Mouse (Mus musculus): ENCODE results near the gene Cxcl10. TPM values are rescaled to one million over a fixed set of nuclear protein-coding genes. Genes with fewer than 3 reads are reported as not detected.

The Cxcl10 gene
- total and polyA plus RNA-seq, 2 experiments = 1.5 to 13.2 TPM

GRCm38 (mm10) chr5:92336743-92337142 is 11.9 kb downstream of the Cxcl10 start:
- Histone ChIP-seq H3K4me3 (ENCODE audit: insufficient read depth, low read depth, low read length) (no peak overlapping the region), H3K36me3 (ENCODE audit: control insufficient read depth, insufficient read depth, low read length) (no peaks in the 10 kb centered on the region), H3K27ac (replicated peaks; ENCODE audit: insufficient read depth, low read depth, low read length) (no peak overlapping the region), H3K9ac (ENCODE audit: low read depth, low read length) (no peak overlapping the region), H3K4me1 (ENCODE audit: control insufficient read depth, insufficient read depth, low read length) (no peaks in the 10 kb centered on the region), H3K79me2 (ENCODE audit: control insufficient read depth, insufficient read depth, low read length) (no peaks in the 10 kb centered on the region), H3K27me3 (ENCODE audit: control insufficient read depth, insufficient read depth, low read length) (no peaks in the 10 kb centered on the region)
- TF ChIP-seq POLR2A (IDR thresholded peaks at IDR 0.05; ENCODE audit: extremely low read depth, insufficient read depth, low read length) (no peak), CTCF (IDR thresholded peaks at IDR 0.05; ENCODE audit: low read depth, low read length) (no peak)
- DNase-seq (ENCODE audit: extremely low read depth, low read depth, low spot score) = no peak
- 85% methylated on average over 3 of the region's 3 CpGs for WGBS

GRCm38 (mm10) chr5:92332359-92332840 is 16.3 kb downstream of the Cxcl10 start:
- peak; percentile 71 for DNase-seq (ENCODE audit: extremely low read depth, low read depth, low spot score)
- TF ChIP-seq POLR2A (IDR thresholded peaks at IDR 0.05; ENCODE audit: extremely low read depth, insufficient read depth, low read length) (no peak), CTCF (IDR thresholded peaks at IDR 0.05; ENCODE audit: low read depth, low read length) (no peak)
- Histone ChIP-seq H3K36me3 (ENCODE audit: control insufficient read depth, insufficient read depth, low read length) (no peaks in the 10 kb centered on the region), H3K9ac (ENCODE audit: low read depth, low read length) (0 out of 2 replicates have a peak overlapping the region, but pooled peaks have one; percentile 12), H3K27ac (replicated peaks; ENCODE audit: insufficient read depth, low read depth, low read length) (peak overlapping the region; percentile 75), H3K79me2 (ENCODE audit: control insufficient read depth, insufficient read depth, low read length) (no peaks in the 10 kb centered on the region), H3K4me3 (ENCODE audit: insufficient read depth, low read depth, low read length) (peak overlapping the region; percentile 38; the same call in 1 of the 2 replicates), H3K27me3 (ENCODE audit: control insufficient read depth, insufficient read depth, low read length) (no peaks in the 10 kb centered on the region), H3K4me1 (ENCODE audit: control insufficient read depth, insufficient read depth, low read length) (peaks cover 9% of the 10 kb centered on the region)
- 52% methylated on average over 9 of the region's 9 CpGs for WGBS

- Histone ChIP-seq H3K27ac (replicated peaks; ENCODE audit: insufficient read depth, low read depth, low read length) (peak within 1 kb of the TSS; percentile 75), H3K9ac (ENCODE audit: low read depth, low read length) (0 out of 2 replicates have a peak within 1 kb of the TSS, but pooled peaks have one; percentile 12), H3K4me1 (ENCODE audit: control insufficient read depth, insufficient read depth, low read length) (peaks cover 14% of the 10 kb centered on the region), H3K4me3 (ENCODE audit: insufficient read depth, low read depth, low read length) (peak within 1 kb of the TSS; percentile 38), H3K27me3 (ENCODE audit: control insufficient read depth, insufficient read depth, low read length) (no peaks in the 10 kb centered on the region), H3K36me3 (ENCODE audit: control insufficient read depth, insufficient read depth, low read length) (no peaks in the 10 kb centered on the region), H3K79me2 (ENCODE audit: control insufficient read depth, insufficient read depth, low read length) (no peaks in the 10 kb centered on the region)
- 88% methylated on average over 17 of the region's 17 CpGs for WGBS
- DNase-seq (ENCODE audit: extremely low read depth, low read depth, low spot score) = no peak
- no peak for TF ChIP-seq POLR2A (IDR thresholded peaks at IDR 0.05; ENCODE audit: extremely low read depth, insufficient read depth, low read length)
- TF ChIP-seq CTCF (IDR thresholded peaks at IDR 0.05; ENCODE audit: low read depth, low read length) = no peak
These were observed 16.9 kb downstream of the Cxcl10 start, which contains the start of gene Art3 for GRCm38 (mm10) chr5:92331635-92332338. Gene Art3 (plus strand): TSS chr5:92331827.

- H3K79me2 ChIP-seq (ENCODE audit: control insufficient read depth, insufficient read depth, low read length) = no peaks in the 10 kb centered on the region
- no peak for TF ChIP-seq POLR2A (IDR thresholded peaks at IDR 0.05; ENCODE audit: extremely low read depth, insufficient read depth, low read length)
- no peak for TF ChIP-seq CTCF (IDR thresholded peaks at IDR 0.05; ENCODE audit: low read depth, low read length)
- no peaks in the 10 kb centered on the region for H3K36me3 ChIP-seq (ENCODE audit: control insufficient read depth, insufficient read depth, low read length)
- peaks cover 14% of the 10 kb centered on the region for H3K4me1 ChIP-seq (ENCODE audit: control insufficient read depth, insufficient read depth, low read length)
- 82% methylated on average over 12 of the region's 12 CpGs for WGBS
- no peak overlapping the region for H3K9ac ChIP-seq (ENCODE audit: low read depth, low read length)
- no peak for DNase-seq (ENCODE audit: extremely low read depth, low read depth, low spot score)
- H3K27ac ChIP-seq (replicated peaks; ENCODE audit: insufficient read depth, low read depth, low read length) = no peak overlapping the region
- H3K4me3 ChIP-seq (ENCODE audit: insufficient read depth, low read depth, low read length) = no peak overlapping the region
- no peaks in the 10 kb centered on the region for H3K27me3 ChIP-seq (ENCODE audit: control insufficient read depth, insufficient read depth, low read length)
These were observed 17.6 kb downstream of the Cxcl10 start for GRCm38 (mm10) chr5:92331122-92331521.

- H3K27me3 ChIP-seq (ENCODE audit: control insufficient read depth, insufficient read depth, low read length) = no peaks in the 10 kb centered on the region
- no peak for TF ChIP-seq POLR2A (IDR thresholded peaks at IDR 0.05; ENCODE audit: extremely low read depth, insufficient read depth, low read length)
- no peak for TF ChIP-seq CTCF (IDR thresholded peaks at IDR 0.05; ENCODE audit: low read depth, low read length)
- H3K4me3 ChIP-seq (ENCODE audit: insufficient read depth, low read depth, low read length) = no peak within 1 kb of the TSS
- 34% methylated on average over 7 of the region's 7 CpGs for WGBS
- H3K4me1 ChIP-seq (ENCODE audit: control insufficient read depth, insufficient read depth, low read length) = peaks cover 20% of the 10 kb centered on the region
- no peaks in the 10 kb centered on the region for H3K79me2 ChIP-seq (ENCODE audit: control insufficient read depth, insufficient read depth, low read length)
- H3K36me3 ChIP-seq (ENCODE audit: control insufficient read depth, insufficient read depth, low read length) = no peaks in the 10 kb centered on the region
- DNase-seq (ENCODE audit: extremely low read depth, low read depth, low spot score) = no peak
- H3K27ac ChIP-seq (replicated peaks; ENCODE audit: insufficient read depth, low read depth, low read length) = peak within 1 kb of the TSS; percentile 49; the same call in 1 of the 2 replicates
- no peak within 1 kb of the TSS for H3K9ac ChIP-seq (ENCODE audit: low read depth, low read length)
These were observed 20.8 kb downstream of the Cxcl10 start, which contains the start of gene Cxcl9 for GRCm38 (mm10) chr5:92327929-92328328. Gene Cxcl9 (minus strand): TSS chr5:92328079.

- no peak overlapping the region for H3K4me3 ChIP-seq (ENCODE audit: insufficient read depth, low read depth, low read length)
- WGBS = 28% methylated on average over 6 of the region's 6 CpGs
These were observed 21.3 kb downstream of the Cxcl10 start for GRCm38 (mm10) chr5:92327367-92327766.

More at GRCm38 (mm10) chr5:92327367-92327766, 21.3 kb downstream of the Cxcl10 start:
- Histone ChIP-seq H3K4me1 (ENCODE audit: control insufficient read depth, insufficient read depth, low read length) (peaks cover 22% of the 10 kb centered on the region), H3K9ac (ENCODE audit: low read depth, low read length) (no peak overlapping the region), H3K27ac (replicated peaks; ENCODE audit: insufficient read depth, low read depth, low read length) (no peak overlapping the region; the same call in 1 of the 2 replicates), H3K27me3 (ENCODE audit: control insufficient read depth, insufficient read depth, low read length) (no peaks in the 10 kb centered on the region), H3K36me3 (ENCODE audit: control insufficient read depth, insufficient read depth, low read length) (no peaks in the 10 kb centered on the region), H3K79me2 (ENCODE audit: control insufficient read depth, insufficient read depth, low read length) (no peaks in the 10 kb centered on the region)
- peak; percentile 76 for DNase-seq (ENCODE audit: extremely low read depth, low read depth, low spot score)
- no peak for TF ChIP-seq CTCF (IDR thresholded peaks at IDR 0.05; ENCODE audit: low read depth, low read length)
